Mouse (Mus musculus) lung, embryonic 14.5 days (tissue): ENCODE results near the gene Asb16. TPM values are rescaled to one million over a fixed set of nuclear protein-coding genes. Genes with fewer than 3 reads are reported as not detected.
A peak's percentile ranks its signal among the peaks of the same experiment; 100 is the strongest.
"Not testable (repeated sequence)": the region's sequence is repeated elsewhere in the genome, so short reads cannot be mapped to it uniquely, and the experiment has no call there.

Source experiments
- ATAC-seq: fragments of 200-750 bp; cut with Nextera tagmentation; 2 replicates; pipeline ENCODE4 v1.8.0; 2017; ENCODE audit warnings: mild to moderate bottlenecking, moderate TSS enrichment, moderate library complexity; ENCODE audit not compliant: insufficient read depth
- DNase-seq: peaks from one replicate; pipeline ENCODE4 v3.0.0-alpha.2; 2015
- H3K27ac ChIP-seq: fragments of 300-500 bp; sonication (generic); 2 replicates; pipeline ENCODE4 v1.5.1; 2014; ENCODE audit warnings: low read depth, mild to moderate bottlenecking, moderate library complexity
- H3K27me3 ChIP-seq: fragments of 300-500 bp; sonication (generic); 2 replicates; pipeline ENCODE4 v1.6.1; 2014; ENCODE audit warnings: low read length, control low read depth; ENCODE audit not compliant: insufficient read depth
- H3K36me3 ChIP-seq: fragments of 300-500 bp; sonication (generic); 2 replicates; pipeline ENCODE4 v1.6.1; 2014; ENCODE audit warnings: control low read depth; ENCODE audit not compliant: insufficient read depth
- H3K4me1 ChIP-seq: fragments of 300-500 bp; sonication (generic); 2 replicates; pipeline ENCODE4 v1.6.1; 2014; ENCODE audit warnings: antibody characterized with exemption, control low read depth; ENCODE audit not compliant: insufficient read depth
- H3K4me2 ChIP-seq: fragments of 300-500 bp; sonication (generic); 2 replicates; pipeline ENCODE4 v1.6.1; 2014; ENCODE audit warnings: mild to moderate bottlenecking
- H3K4me3 ChIP-seq: fragments of 300-500 bp; sonication (generic); 2 replicates; pipeline ENCODE4 v1.5.1; 2014; ENCODE audit warnings: low read depth, low read length
- H3K9ac ChIP-seq: fragments of 300-500 bp; sonication (generic); 2 replicates; pipeline ENCODE4 v1.6.1; 2014
- H3K9me3 ChIP-seq: fragments of 300-500 bp; sonication (generic); 2 replicates; pipeline ENCODE4 v1.6.1; 2016; ENCODE audit warnings: low read depth, low read length, control low read depth
- CTCF ChIP-seq: IDR thresholded peaks from 2 replicates; pipeline ENCODE4 v1.5.1; 2016; ENCODE audit warnings: antibody characterized with exemption, low read depth
- WGBS: fragments of 180-500 bp; shearing (Covaris S2); extraction: QIAGEN DNeasy Blood & Tissue Kit; methylation state at CpG from one replicate; pipeline ENCODE4 v1.1.7; 2014; 5-methylcytosine and 5-hydroxymethylcytosine counted together
- polyA plus RNA-seq: library from polyadenylated mRNA; unstranded; fragments of >200 nt; fragmentation: Nextera tagmentation; extraction: Ambion mirVana; gene quantifications from 2 replicates; pipeline ENCODE4 v1.2.1, GENCODE M21; 2014

Asb16 gene
- polyA plus RNA-seq, 1 experiment from 2014 or later = 0.08 TPM

- H3K4me1 ChIP-seq = no peaks in the 10 kb centered on the region
- H3K4me3 ChIP-seq = peak overlapping the region; percentile 38
- peak overlapping the region; percentile 62 for H3K9ac ChIP-seq
- peak; percentile 18; the same call in 1 of the 2 replicates for TF ChIP-seq CTCF
- peak; percentile 86 for ATAC-seq
- H3K27me3 ChIP-seq = no peaks in the 10 kb centered on the region
- peak; percentile 77 for DNase-seq
- H3K36me3 ChIP-seq = no peaks in the 10 kb centered on the region
- H3K9me3 ChIP-seq = no peaks in the 10 kb centered on the region
- no peak overlapping the region for H3K27ac ChIP-seq
- 2% methylated on average over 33 of the region's 33 CpGs for WGBS
- peak overlapping the region; percentile 83 for H3K4me2 ChIP-seq
Measured at GRCm38 (mm10) chr11:102276411-102276915, 7.9 kb downstream of the Asb16 start.

- Histone ChIP-seq H3K4me2 (no peak overlapping the region), H3K27ac (no peak overlapping the region), H3K9ac (no peak overlapping the region), H3K4me1 (no peaks in the 10 kb centered on the region), H3K9me3 (no peaks in the 10 kb centered on the region), H3K36me3 (no peaks in the 10 kb centered on the region), H3K4me3 (no peak overlapping the region), H3K27me3 (no peaks in the 10 kb centered on the region)
- DNase-seq = no peak
- ATAC-seq = no peak
- WGBS = 67% methylated on average over 10 of the region's 12 CpGs
- no peak for TF ChIP-seq CTCF
Measured at GRCm38 (mm10) chr11:102277754-102278153, 9.2 kb downstream of the Asb16 start.

GRCm38 (mm10) chr11:102279595-102279994 is 11.1 kb downstream of the Asb16 start:
- WGBS = 89% methylated on average over 3 of the region's 3 CpGs
- Histone ChIP-seq H3K27me3 (no peaks in the 10 kb centered on the region), H3K4me1 (no peaks in the 10 kb centered on the region), H3K4me3 (no peak overlapping the region), H3K9me3 (no peaks in the 10 kb centered on the region), H3K9ac (no peak overlapping the region), H3K27ac (no peak overlapping the region), H3K36me3 (no peaks in the 10 kb centered on the region), H3K4me2 (no peak overlapping the region)
- DNase-seq (no peak), ATAC-seq (no peak)
- no peak for TF ChIP-seq CTCF

GRCm38 (mm10) chr11:102280267-102280666 is 11.7 kb downstream of the Asb16 start:
- not testable (repeated sequence) for ATAC-seq, DNase-seq, H3K36me3 ChIP-seq, H3K9ac ChIP-seq, H3K4me1 ChIP-seq, H3K27me3 ChIP-seq, H3K27ac ChIP-seq, H3K4me2 ChIP-seq, H3K9me3 ChIP-seq, H3K4me3 ChIP-seq
- 70% methylated on average over 6 of the region's 6 CpGs for WGBS

GRCm38 (mm10) chr11:102283922-102284321 is 15.4 kb downstream of the Asb16 start:
- no peaks in the 10 kb centered on the region for H3K27me3 ChIP-seq
- no peak overlapping the region for H3K9ac ChIP-seq
- no peaks in the 10 kb centered on the region for H3K9me3 ChIP-seq
- H3K4me2 ChIP-seq = peak overlapping the region; percentile 70
- WGBS = 87% methylated on average over 6 of the region's 6 CpGs
- H3K4me3 ChIP-seq = no peak overlapping the region; the same call in 1 of the 2 replicates
- peaks cover 19% of the 10 kb centered on the region for H3K36me3 ChIP-seq
- no peak for DNase-seq
- no peaks in the 10 kb centered on the region for H3K4me1 ChIP-seq
- ATAC-seq = no peak
- no peak overlapping the region; the same call in 1 of the 2 replicates for H3K27ac ChIP-seq
- TF ChIP-seq CTCF = 0 out of 2 replicates have a peak, but pooled peaks have one; percentile 4

GRCm38 (mm10) chr11:102284501-102285094 is 16.1 kb downstream of the Asb16 start, which contains the start of gene Tmub2:
Tmub2 (plus strand) TSS chr11:102284931.
- Histone ChIP-seq H3K4me1 (no peaks in the 10 kb centered on the region), H3K27me3 (no peaks in the 10 kb centered on the region), H3K27ac (peak within 1 kb of the TSS; percentile 86), H3K9me3 (no peaks in the 10 kb centered on the region), H3K36me3 (peaks cover 26% of the 10 kb centered on the region), H3K9ac (peak within 1 kb of the TSS; percentile 80), H3K4me3 (peak within 1 kb of the TSS; percentile 66), H3K4me2 (peak within 1 kb of the TSS; percentile 70)
- TF ChIP-seq CTCF = no peak; the same call in 1 of the 2 replicates
- under 1% methylated on average over 32 of the region's 32 CpGs for WGBS
- DNase-seq (peak; percentile 100), ATAC-seq (peak; percentile 83)

GRCm38 (mm10) chr11:102285095-102285834 is 16.7 kb downstream of the Asb16 start:
- peak overlapping the region; percentile 70 for H3K4me2 ChIP-seq
- peak overlapping the region; percentile 80 for H3K9ac ChIP-seq
- WGBS = 2% methylated on average over 31 of the region's 31 CpGs
- peak overlapping the region; percentile 66 for H3K4me3 ChIP-seq
- no peaks in the 10 kb centered on the region for H3K9me3 ChIP-seq
- H3K27me3 ChIP-seq = no peaks in the 10 kb centered on the region
- DNase-seq (peak; percentile 24), ATAC-seq (peak; percentile 57)
- no peaks in the 10 kb centered on the region for H3K4me1 ChIP-seq
- TF ChIP-seq CTCF = no peak
- H3K36me3 ChIP-seq = peaks cover 33% of the 10 kb centered on the region
- H3K27ac ChIP-seq = peak overlapping the region; percentile 86
